Mouse (Mus musculus): ENCODE measurements around the gene Evpl. TPM values are rescaled to one million over a fixed set of nuclear protein-coding genes. Genes with fewer than 3 reads are reported as not detected.

Gene Evpl
- total RNA-seq, 2 experiments from 2014 or later, result 0.70 to 0.82 TPM

DNA sequence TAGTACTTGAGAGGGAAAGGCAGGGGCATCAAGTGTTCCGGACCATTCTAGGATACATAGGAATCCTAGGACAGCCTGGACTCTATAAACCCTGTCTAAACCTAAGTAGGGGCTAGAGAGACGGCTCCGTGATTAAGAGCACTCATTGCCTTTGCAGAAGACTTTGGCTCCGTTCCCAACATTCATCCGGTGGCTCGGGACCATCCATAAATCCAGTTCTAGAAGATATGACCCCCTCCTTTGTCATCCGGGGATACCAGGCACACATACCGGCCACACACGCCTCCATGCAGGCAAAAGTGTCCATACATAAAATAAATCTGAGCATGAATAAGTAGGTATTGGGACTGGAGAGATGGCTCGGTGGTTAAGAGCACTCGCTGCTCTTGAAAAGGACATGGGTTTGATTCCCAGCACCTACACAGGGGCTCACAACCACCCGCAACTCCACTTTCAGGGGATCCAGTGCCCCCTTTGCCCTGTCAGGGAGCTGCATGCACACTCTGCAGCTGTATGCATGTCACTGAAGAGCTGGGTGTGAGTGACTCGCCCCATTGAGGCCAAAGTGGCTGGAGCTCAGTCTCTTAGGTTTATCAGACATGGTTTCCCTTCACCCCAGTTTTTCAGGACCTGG, 23.9 kb downstream of the Evpl start:
- DNase-seq, result no peak

DNA sequence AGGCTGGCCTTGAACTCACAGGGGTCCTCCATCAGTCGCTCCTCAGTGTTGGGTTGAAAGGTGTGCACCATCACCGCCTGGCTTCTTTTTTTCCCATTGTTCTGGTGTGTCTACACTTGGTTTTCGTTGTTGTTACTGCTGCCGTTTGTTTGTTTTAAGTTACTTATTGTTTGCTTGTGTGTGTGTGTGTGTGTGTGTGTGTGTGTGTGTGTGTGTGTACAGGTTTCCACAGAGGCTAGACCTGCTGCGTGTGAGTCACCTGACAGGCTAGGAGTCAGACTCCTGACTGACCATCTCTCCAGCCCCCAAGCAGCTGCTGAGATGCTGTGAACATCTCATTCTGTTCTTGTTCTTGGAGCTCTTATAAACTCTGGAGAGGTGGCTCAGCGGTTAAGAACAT, 25.0 kb downstream of the Evpl start:
- no peak for DNase-seq

DNA sequence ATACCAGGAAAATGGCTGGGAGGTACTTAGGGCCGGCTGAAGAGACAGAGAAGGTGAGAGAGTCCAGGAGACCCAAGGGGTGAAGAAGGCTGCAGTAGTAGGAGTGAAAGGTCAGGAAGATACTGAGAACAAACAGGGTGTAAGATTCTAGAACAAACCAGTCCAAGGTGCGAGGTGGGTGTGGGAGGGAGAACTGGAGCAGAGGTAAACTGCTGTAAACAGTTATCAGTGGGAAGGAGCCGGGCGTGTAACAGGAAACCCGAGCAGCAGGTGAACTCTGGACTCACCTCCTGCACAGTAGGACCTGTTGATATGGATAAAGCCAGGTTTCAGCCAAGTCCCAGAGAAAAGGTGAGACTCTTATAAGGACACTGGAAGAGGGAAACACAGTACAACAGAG, 27.2 kb downstream of the Evpl start:
- DNase-seq, result no peak

DNA sequence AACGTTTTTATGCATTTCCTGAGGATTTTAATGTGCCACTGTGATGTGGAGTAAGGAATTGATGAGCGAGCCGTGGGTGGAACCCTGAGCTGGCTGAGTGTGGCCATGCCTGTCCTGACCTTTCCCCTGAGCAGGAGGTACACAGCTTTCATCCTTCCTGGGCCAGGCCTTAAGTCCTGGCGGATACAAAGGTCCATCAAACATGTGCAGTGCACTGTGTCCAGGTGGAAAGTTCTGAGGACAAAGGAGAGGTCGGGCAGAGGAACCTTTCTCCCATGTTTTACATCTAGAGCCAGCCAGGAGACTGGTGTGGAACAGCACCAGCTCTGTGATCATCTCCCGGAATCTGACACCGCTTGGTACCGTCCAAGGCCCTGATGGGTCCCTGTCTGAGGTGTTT, 28.6 kb downstream of the Evpl start:
- no peak for DNase-seq

DNA sequence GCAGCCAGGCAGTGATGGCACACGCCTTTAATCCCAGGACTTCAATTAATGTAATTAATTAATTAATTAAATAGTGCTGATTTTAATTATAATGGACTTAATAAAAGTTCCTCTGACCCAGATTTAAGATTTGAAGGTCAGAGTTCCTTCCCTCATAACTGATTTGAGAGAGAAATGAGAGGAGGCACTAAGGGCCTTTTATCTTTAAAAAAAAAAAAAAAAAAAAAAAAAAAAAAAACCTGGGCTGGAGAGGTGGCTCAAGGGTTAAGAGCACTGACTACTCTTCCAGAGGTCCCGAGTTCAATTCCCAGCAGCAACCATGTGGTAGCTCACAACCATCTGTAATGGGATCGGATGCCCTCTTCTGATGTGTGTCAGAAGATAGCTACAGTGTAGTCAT, 29.2 kb downstream of the Evpl start:
- no peak for DNase-seq

DNA sequence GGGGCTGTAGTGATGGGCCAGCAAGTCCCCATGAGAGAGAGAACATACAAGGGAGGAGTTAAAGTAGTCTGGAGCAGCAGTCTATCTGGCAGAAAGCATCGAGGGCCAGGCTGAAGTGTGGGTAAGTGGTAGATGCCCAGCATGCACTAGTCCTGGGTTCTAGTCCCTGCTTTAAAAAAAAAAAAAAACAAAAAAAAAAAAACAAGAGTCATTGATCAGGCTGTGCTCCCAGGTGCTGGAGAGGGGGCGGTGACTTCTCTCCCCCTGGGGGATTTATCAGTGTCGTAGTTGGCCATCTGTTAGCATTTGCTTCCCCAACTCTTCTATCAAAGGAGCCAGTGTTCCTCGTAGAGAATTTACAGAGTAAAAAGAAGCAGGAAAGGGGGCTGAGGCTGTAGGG, 31.2 kb downstream of the Evpl start:
- DNase-seq, result no peak

DNA sequence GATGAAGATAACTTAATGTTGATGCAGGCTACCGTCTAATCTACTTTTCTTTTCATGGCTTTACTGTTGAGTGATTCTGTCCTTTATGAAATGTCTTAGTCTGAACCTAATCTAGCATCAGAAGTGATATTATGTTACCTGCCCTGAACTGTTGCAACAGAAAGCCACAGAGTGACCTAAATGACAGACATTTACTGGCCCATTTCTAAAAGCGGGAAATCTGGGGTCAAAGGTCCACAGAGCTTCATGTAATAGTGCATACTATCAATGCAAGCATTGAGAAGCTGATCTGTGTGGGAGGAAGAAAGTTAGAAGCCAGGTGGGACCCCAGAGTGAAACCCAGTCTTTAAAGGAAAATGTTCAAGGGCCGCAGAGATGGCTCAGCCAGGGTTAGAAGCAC, 34.7 kb downstream of the Evpl start:
- no peak for DNase-seq

DNA sequence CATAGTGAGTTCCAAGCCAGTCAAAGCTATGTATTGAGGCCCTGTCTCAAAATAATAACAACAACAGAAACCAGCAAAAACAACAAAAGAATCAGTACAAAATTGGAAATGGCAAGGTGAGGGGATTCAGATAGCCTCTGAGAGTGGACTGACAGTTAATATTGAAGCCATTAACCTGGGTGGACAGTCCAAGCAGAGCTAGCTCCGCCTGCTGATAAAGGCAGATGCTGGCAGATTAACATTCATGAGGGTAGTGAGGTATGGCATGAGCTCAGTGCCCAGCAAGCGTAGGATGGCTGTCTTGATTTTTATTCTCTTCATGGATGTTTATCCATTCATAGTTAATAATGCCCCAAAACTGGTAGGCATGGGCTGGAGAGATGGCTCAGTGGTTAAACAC, 36.7 kb downstream of the Evpl start:
- DNase-seq, result no peak

DNA sequence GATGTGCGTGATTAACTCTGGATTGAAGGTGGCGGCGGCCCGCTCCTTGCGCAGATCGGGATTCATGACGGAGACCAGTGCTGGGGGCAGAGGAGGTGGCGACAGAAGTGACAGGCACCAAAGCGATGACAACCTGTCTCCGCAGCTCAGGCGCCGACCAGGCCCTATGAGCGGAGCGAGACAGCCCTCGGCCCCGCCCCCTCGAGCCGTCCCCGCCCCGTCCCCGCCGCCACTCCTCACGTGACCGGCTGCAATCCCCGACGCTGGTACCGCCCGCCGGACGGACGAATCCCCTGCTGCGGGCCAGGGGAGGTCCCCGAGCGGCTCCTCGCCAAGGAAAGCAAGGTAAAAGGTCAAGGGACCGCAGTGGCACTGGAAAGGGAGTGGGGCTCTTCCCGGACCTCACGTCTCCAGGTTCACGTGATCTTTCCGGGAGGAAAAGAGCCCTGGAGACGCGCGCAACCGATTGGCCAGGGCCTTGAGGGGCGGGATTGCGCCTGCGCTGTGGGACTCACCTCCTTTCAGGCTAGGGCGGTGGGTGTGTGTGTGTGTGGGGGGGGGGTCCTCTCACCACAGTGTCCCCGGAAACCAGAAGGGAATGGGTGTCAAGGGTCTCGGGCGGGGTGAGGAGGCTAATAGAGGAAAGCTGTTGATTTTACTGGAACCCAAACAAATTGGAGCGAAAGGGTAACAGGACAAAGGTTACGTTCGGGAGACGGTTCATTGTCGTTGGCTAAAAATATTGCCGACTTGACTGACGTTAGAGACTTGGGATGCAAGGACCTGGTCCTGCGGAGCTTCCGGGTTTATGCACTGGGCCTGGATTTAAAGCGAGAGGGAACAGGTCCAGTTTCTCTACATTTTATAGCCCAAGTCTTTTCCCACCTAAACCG, 39.0 kb downstream of the Evpl start, which contains the start of the genes Ten1 and Acox1:
Gene Ten1 (plus strand): TSS at position 217 of the 893 bp plus-strand sequence.
Gene Acox1 (minus strand): TSS at position 407 of the 893 bp plus-strand sequence.
- peak; percentile 98 to 99 for DNase-seq

DNA sequence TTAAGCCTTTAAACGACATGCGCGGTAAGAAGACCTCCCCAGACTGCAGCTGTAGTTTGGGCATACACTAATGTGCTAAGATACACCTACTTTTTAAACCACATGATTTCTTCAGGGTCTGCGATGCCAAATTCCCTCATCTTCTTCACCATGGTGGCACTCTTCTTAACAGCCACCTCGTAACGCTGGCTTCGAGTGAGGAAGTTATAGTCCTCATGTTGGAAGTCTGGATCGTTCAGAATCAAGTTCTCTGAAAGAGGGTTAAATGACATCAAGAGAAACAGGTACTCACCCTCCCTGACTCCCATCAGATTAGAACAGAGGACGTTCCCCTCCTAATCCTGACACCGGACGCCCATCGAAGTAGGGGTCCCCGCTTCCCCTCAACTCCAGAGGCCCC, 39.7 kb downstream of the Evpl start:
- no peak for DNase-seq

DNA sequence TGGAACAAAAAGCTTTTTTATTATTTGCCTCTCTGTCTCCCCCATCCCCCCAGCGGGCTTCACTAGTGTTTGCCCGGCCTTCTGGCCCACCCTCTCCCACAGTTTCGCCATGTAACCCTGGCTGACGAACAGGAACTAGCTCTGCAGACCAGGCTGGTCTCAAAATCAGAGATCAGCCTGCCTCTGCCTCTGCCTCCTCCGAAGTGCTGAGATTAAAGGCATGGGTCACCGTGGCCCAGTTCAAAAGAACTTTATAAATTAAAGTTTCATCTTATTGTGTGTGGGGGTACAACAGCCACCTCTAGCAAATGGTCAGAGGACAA, 40.3 kb downstream of the Evpl start:
- DNase-seq, result no peak

DNA sequence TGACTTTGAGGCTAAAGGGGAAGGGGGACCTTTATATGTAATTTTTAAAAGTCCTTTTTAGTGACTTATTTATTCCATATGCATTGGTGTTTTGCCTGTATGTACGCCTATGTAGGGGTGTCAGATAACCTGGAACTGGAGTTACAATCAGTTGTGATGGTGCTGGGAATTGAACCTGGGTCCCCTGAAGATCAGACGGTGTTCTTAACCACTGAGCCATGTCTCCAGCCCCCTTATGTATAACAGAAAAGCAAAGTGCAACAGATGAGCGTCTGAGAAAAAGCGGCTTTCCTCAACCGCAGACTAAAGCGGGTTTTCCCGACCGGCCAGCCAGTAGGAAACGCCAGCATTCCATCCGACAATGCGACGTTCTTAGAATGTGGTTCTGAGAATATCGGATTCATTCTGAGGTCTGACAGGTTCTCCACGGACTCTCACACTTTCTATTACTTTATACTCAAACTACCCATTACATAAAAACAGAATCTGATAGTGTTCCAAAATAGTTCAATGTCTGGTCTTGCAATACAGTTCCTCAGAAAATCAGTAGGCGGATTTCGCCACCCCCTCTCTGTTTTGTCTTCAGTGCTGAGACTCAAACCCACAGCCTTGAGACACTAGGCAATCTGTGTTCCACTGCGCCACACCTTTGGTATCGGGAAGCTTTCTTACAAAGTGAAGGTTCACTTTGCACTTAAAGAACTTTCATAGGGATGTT, 40.9 kb downstream of the Evpl start:
- DNase-seq, result no peak

DNA sequence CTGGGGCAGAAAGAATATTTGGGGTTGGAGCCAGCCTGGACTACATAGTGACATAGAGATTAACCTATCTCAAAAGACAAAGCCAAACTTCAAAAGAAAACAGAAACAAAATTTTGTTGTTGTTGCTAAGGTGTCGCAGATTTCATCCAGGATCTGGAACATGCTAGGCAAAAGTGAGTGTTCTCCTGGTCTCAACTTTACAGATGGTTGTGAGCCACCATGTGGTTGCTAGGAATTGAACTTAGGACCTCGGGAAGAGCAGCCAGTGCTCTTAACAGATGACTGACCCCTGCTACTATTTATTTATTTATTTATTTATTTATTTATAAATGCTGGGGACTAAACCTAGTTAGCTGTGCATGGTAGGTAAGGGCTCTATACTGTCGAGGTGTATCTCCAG, 41.5 kb downstream of the Evpl start:
- DNase-seq, result no peak

DNA sequence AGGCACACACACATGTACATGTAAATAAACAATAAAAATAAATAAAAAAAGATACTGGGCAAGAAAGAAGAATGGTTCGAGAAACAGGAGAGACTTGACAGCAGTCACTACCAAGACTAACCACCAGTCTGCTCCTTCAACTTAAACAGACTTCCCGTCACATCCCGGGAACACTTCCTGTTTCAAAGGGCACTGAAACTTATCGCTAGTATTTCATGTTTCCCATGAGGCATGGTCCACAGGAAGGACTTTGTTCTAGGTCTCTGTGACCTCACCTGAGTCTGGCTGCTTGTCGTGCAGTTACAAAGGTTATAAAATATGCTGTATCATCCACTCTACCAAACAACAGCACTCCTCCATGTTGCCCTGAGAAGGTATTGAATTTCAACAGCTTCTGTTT, 42.6 kb downstream of the Evpl start:
- DNase-seq, result no peak

DNA sequence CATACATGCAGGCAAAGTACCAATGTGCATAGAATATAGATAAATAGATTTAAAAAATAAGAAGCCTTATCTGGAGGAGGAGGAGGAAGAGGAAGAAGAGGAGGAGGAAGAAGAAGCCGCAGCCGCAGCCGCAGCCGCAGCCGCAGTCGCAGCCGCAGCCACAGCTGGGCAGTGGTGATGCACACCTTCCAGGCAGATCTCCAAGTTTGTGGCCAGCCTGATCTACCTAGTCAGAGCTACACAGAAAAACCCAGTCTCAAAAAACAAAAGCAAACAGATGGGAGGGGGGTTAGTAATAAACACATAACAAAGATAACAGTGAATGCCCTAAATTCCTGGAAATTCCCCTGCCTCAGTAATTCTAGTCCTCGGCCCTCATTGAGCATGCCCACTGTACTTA, 43.3 kb downstream of the Evpl start:
- no peak for DNase-seq

DNA sequence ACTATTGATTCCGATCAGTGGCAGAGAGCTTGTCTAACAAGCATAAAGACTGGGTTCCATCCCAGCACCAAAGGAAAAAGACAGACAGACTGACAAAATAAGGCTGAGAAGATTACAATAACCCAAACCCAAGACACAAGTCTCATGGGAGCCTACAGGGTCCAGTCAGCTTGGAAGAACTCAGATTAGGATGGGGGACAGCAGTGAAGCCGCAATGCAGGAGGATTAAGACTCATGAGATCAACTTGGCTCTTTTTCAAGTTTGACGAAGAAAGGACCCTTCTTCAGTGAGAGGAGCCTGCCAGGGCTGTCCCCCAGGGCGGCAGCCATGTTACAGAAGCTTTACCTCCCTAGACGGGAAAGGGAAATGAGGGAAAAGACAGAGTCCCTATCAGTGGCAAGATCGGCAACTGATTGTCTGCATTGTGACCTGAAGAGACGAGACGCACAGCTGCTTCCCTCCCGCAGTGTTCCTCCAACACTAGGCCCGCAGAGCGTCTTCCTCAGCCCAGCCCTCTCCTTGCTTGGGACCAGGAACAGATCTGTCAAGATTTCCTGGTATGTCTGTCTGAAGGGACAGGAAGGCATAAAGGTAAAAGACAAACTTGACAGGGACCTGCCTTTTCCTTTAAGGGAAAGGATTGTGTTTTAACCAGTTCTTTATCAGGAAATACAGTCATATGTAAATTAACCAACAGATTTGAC, 50.5 kb downstream of the Evpl start:
- DNase-seq, result no peak

DNA sequence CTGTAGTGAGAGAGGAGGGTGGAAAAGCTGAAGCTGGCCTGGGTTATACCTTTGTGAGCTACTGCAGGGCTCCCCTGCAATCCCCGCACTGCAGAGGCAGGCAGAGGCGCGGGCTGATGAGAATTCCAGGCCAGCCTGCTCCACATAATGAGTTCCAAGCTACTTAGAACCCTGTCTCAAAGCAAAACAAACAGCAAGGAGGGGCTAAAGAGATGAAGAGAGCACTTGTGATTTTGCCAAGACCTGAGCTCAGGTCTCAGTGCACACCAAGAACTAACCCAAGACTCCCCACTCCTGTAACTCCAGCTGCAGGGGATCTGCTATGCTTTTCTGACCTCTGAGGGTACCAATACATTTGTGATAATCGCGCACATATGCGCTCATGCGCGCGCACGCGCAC, 51.5 kb downstream of the Evpl start:
- DNase-seq, result no peak

DNA sequence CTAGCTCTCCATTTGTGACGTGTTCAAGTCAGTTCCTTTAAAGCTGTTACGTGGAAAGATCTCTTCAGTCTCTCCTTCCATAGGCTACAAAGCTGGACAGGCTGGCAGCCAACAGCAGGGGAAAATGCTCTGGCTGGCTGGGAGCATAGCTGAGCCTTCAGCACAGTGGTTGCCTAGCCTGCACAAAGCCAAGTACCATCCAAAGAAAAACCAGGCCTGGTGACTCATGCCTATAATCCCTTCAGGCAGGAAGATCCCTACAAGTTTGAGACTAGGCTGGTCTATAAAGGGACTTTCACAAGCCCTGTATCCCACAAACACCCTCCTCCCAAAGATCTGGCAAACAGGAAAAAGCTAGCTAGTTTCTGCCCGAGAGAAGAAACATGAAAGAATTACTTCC, 52.0 kb downstream of the Evpl start:
- DNase-seq, result peak; percentile 37 to 44

DNA sequence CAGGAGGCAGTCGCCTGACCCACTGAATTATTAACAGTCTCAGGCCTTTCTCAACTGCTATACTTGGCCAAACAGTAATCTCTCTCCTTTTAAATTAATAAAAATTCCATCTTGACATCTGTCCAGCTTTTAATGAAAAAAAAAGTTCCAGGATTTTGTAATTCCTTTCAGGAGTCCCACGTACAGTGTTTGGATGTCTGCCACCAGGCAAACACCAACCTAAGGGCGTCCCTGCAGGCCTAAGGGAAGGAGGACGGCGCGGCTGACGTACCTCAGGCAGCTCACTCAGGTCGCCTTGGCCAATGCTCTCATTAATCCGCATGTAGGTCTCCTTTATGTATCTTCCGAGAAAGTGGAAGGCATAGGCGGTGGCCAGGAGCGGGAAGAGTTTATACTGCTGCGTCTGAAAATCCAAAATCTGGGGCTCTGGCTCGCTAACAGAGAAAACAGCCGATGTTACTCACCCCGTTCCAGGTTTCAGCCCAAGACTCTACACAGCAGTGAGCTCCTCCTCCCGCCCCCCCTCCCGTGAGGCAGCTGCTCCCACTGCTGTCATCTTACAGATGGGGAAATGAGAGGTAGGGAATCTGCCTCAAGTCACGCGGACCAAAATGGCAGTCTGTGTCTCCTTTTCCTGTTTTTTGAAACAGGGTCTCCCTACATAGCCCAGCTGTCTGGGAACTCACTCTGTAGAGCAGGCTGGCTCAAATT, 59.3 kb downstream of the Evpl start:
- DNase-seq, result no peak

DNA sequence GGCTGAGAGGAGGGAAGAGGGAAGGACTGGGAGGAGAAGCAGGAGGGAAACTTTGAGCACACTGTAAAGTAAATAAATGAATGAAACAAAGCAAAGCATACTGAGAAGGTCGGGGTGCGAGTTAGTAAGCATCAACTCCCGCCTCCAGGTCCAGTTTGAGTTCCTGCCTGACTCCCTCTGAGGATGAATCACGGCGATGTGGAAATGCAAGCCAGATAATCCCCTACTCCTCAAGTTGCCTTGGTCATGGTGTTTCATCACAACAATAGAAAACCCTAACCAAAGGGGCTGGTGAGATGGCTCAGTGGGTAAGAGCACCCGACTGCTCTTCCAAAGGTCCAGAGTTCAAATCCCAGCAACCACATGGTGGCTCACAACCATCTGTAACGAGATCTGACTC, 61.9 kb downstream of the Evpl start:
- peak in 1 of 2 experiments; percentile 51 for DNase-seq

DNA sequence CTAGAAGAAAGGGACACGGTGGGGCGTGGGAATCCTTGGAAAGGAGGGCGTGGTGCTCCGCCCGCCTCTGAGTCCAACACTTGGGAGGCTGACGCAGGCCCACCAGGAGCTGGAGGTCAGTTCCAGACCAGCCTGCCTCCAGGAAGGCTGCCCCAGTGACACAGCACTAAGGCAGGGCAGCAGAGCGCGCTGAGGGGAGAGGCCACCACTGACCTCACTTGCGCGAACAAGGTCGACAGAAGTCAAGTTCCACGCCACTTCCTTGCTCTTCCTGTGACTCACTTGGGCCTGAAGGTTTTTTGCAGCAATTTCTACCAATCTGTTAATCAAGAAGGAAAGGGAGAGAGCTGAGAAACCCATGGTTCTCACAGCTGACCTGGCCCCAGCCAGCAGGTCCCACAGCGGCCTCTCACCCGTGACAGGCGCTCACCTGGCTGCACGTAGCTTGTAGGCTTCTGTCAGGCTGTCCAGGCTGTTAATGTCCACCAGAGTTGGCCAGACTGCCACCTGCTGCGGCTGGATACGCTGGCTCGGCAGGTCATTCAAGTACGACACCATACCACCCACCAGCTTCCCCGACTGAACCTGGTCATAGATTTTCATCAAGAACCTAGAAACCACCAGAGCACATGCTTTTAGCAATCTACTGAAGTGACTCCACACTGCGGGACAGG, 63.0 kb downstream of the Evpl start:
- DNase-seq, result peak; percentile 52 to 80

Data from adrenal gland, postnatal 36 days (tissue).